Mouse (Mus musculus) central nervous system, embryonic 14 days (tissue): ENCODE results near the gene Mettl7b. TPM values are rescaled to one million over a fixed set of nuclear protein-coding genes. Genes with fewer than 3 reads are reported as not detected.

Source experiments
- polyA plus RNA-seq: library from polyadenylated mRNA; depleted of rRNA; stranded (reverse); fragments of >200 nt; gene quantifications from 2 replicates; pipeline ENCODE4 v1.2.3, GENCODE M21; 2012; rRNA removed

Mettl7b gene
- not detected in 2 replicates for polyA plus RNA-seq

DNA sequence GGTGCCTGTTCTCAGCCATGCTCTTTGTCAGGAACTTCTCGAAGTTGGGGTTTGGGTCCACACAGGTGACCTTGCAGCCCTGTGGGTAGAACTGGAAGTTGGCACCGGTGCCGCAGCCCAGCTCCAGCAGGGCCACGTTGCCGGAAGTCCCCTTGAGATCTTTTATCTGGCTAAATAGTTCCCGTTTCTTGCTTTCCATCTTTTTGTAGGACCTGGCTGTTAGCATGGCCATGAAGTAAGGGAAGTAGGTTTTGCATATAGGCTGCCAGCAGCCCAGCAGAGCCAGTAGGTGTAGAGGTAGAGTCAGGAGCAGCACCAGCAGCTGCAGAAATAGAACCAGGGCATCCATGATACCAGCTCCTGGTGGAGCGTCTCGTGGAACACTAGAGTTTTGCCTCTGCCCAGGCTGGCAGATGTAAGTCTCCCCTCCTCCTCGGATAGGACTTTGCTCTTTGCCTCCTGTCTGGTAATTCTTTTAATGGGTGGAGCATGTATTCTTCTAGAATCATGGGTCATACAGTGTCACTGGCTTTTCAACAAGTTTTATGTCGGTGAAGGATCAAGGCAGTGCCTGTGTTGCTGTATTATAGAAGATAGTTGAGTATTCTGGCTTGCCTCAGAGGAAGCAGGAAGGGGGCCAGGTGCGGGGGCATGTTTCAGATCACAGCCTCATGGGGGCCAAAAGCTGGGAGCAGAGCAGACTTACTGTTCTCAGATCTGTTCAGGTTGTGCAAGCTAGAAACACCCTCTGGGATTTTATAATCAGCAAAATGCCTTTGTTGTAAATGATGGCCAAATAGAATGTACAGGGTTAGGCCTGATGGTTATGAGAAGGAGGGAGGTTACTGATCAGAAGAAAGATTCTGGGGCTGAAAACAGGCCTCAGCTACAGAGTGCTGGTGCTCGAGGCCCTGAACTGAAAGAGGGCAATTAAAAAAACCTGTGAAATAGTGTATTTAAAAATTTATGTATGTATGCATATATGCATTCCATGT is at the start of gene Mettl7b:
TSS of gene Mettl7b (minus strand) at position 399 of the 995 bp plus-strand sequence.

DNA sequence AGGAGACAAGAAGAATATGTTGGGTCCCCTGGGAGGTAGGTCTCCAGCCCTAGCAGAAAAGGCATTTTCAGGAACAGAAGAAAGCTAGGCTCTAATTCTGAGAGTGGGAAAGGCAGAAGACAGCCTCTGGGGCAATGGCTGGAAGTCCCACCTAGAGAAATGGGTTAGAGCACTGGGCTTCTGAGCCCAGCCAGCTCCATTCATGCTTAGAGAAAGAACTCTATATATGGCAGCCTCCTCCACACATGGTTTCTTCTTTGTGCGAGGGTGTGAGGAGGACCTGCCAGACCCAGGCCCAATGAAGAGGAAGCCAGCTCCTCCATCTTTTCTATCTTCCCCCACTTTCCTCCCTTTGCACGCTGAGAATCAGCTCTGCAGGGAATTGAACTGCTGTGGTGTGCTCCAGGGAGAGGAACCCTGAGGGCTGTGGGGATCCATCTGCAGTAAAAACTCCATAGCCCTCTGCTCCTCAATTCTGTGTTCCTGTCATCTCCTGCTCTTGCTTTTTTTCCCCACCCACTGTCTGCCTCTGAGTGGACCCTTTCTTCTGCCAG is 49.6 kb upstream of the Mettl7b start, which contains the start of gene Olfr763:
TSS of gene Olfr763 (plus strand) at position 504 of the 554 bp plus-strand sequence.

DNA sequence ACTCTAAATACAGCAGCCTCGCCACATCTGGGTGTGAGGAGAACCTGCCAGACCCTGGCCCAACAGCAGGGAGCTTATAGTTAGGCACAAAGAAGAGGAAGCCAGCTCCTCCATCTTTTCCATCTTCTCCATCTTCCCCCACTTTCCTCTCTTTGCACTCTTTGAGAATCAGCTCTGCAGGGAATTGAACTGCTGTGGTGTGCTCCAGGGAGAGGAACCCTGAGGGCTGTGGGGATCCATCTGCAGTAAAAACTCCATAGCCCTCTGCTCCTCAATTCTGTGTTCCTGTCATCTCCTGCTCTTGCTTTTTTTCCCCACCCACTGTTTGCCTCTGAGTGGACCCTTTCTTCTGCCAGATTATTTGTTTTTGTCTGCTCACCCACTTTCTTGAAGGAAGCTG is 28.3 kb upstream of the Mettl7b start, which contains the start of gene Olfr9:
TSS of gene Olfr9 (plus strand) at position 301 of the 400 bp plus-strand sequence.

DNA sequence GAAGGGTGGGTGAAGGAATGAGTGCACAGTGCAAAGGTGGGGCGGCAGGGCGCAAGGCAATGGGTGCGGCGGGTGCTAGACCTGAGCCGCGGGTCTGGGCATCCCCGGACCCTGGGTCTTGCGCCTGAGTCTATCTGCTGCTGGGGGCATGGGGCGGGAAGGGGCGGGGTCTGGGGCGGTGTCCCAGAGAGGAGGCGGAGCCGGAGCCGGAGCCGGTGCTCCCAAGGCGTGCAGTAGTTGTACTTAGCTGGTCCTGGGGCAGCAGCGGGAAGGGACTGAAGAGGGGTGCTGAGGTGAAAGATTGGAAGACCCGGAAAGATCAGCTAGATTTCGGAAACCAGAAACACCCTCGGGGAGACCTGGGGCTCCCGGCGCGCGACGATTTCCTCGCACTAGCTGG is 27.2 kb downstream of the Mettl7b start, which contains the start of gene Itga7:
TSS of gene Itga7 (plus strand) at position 245 of the 400 bp plus-strand sequence.

DNA sequence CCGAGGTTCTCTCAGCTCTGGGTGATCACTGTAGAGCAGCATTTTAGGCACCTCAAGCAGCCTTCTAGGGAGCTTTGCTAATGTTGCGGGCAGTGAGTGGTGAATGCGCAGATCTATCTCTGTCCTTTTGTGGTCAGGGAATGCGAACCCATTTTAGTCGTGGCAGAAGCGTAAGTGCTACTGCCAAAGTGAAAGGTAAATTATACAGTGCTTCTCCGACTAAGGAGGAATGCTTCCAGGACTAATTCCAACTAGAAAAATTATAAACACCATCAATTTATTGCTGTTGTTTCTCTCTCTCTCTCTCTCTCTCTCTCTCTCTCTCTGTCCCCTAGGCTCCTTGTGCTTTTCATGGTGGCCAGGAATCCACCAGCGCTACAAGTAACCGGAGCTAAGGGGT is 36.9 kb downstream of the Mettl7b start, which contains the start of gene Bloc1s1:
TSS of gene Bloc1s1 (minus strand) at position 101 of the 400 bp plus-strand sequence.

DNA sequence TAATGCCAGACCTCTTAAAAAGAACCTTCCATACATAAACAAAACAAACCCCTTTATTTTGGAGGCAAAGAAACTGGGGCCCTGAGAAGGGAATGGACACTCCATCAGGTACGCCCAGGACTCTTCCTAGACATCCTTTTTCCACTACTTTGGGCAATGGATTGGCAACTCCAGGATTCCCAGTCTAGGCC is 38.1 kb downstream of the Mettl7b start, which contains the start of gene Rdh5:
TSS of gene Rdh5 (minus strand) at position 67 of the 191 bp plus-strand sequence.

Other genes starting within 250 kb of the Mettl7b start
- 9.1 and 13.5 TPM in 2 replicates for gene Dgka, start 216.1 kb downstream of the Mettl7b start, polyA plus RNA-seq
- gene Pym1, start 213.1 kb downstream of the Mettl7b start, polyA plus RNA-seq, result 67.1 and 67.8 TPM in 2 replicates
- gene Mmp19, start 170.1 kb downstream of the Mettl7b start, polyA plus RNA-seq, result 0.69 and 0.94 TPM in 2 replicates
- gene Dnajc14, start 156.9 kb downstream of the Mettl7b start, polyA plus RNA-seq, result 27.9 and 30.6 TPM in 2 replicates
- gene Tmem198b, start 156.6 kb downstream of the Mettl7b start, polyA plus RNA-seq, result 25.4 and 29.3 TPM in 2 replicates
- gene Sarnp, start 143.7 kb downstream of the Mettl7b start, polyA plus RNA-seq, result 110 and 120 TPM in 2 replicates
- gene Ormdl2, start 139.3 kb downstream of the Mettl7b start, polyA plus RNA-seq, result 28.1 and 30.3 TPM in 2 replicates
- gene Gdf11, start 69.3 kb downstream of the Mettl7b start, polyA plus RNA-seq, result 13.5 and 14.0 TPM in 2 replicates
- 92.6 and 159 TPM in 2 replicates for gene Cd63, start 60.0 kb downstream of the Mettl7b start, polyA plus RNA-seq
- 17.9 and 20.8 TPM in 2 replicates for gene Rdh5, start 38.1 kb downstream of the Mettl7b start, polyA plus RNA-seq
- 315 and 318 TPM in 2 replicates for gene Bloc1s1, start 37.0 kb downstream of the Mettl7b start, polyA plus RNA-seq
- 4.4 and 11.0 TPM in 2 replicates for gene Itga7, start 27.2 kb downstream of the Mettl7b start, polyA plus RNA-seq
- gene Olfr9, start 28.4 kb upstream of the Mettl7b start, polyA plus RNA-seq, result not detected in 2 replicates
- gene Olfr763, start 49.8 kb upstream of the Mettl7b start, polyA plus RNA-seq, result not detected in 2 replicates
- gene Olfr764-ps1, start 78.9 kb upstream of the Mettl7b start, polyA plus RNA-seq, result not detected in 2 replicates
- gene Olfr765, start 89.0 kb upstream of the Mettl7b start, polyA plus RNA-seq, result not detected in 2 replicates
- gene Olfr766-ps1, start 108.0 kb upstream of the Mettl7b start, polyA plus RNA-seq, result not detected in 2 replicates
- gene Olfr767, start 121.9 kb upstream of the Mettl7b start, polyA plus RNA-seq, result not detected in 2 replicates
- not detected in 2 replicates for gene Olfr768, start 138.4 kb upstream of the Mettl7b start, polyA plus RNA-seq
- not detected in 2 replicates for gene Olfr769, start 156.9 kb upstream of the Mettl7b start, polyA plus RNA-seq
- gene Olfr770, start 178.0 kb upstream of the Mettl7b start, polyA plus RNA-seq, result not detected in 2 replicates
- not detected in 2 replicates for gene Olfr771, start 203.8 kb upstream of the Mettl7b start, polyA plus RNA-seq
- not detected in 2 replicates for gene Olfr772, start 216.9 kb upstream of the Mettl7b start, polyA plus RNA-seq
- not detected in 2 replicates for gene Olfr773, start 226.4 kb upstream of the Mettl7b start, polyA plus RNA-seq